Mouse (Mus musculus): ENCODE results near the gene Ccdc42. TPM values are rescaled to one million over a fixed set of nuclear protein-coding genes. Genes with fewer than 3 reads are reported as not detected.

Ccdc42 gene
- polyA plus RNA-seq, 1 experiment from 2014 or later, result 0.32 TPM

GRCm38 (mm10) chr11:68623225-68623870 lies 36.5 kb downstream of the Ccdc42 start:
- peak; percentile 93 for ATAC-seq (replicated peaks; ENCODE audit: low FRiP score, low TSS enrichment, low read depth)
- Histone ChIP-seq H3K27ac (ENCODE audit: low read depth) (peak overlapping the region; percentile 89), H3K9ac (ENCODE audit: low read length) (no peak overlapping the region), H3K4me3 (ENCODE audit: low read depth, low read length) (peak overlapping the region; percentile 8; the same call in 1 of the 2 replicates), H3K27me3 (replicated peaks; ENCODE audit: control insufficient read depth, insufficient read depth, low read length) (no peaks in the 10 kb centered on the region), H3K4me1 (replicated peaks; ENCODE audit: control insufficient read depth, insufficient read depth, low read length) (peaks cover 18% of the 10 kb centered on the region), H3K9me3 (ENCODE audit: control insufficient read depth, low read length) (no peaks in the 10 kb centered on the region), H3K4me2 (ENCODE audit: low read length) (peak overlapping the region; percentile 46), H3K36me3 (ENCODE audit: control insufficient read depth, insufficient read depth, low read length) (no peaks in the 10 kb centered on the region)
- DNase-seq (ENCODE audit: low spot score), result peak; percentile 86
- WGBS, result under 1% methylated on average over 14 of the region's 14 CpGs

- peak overlapping the region; percentile 46 for H3K4me2 ChIP-seq (ENCODE audit: low read length)
- no peak overlapping the region for H3K9ac ChIP-seq (ENCODE audit: low read length)
- no peaks in the 10 kb centered on the region for H3K36me3 ChIP-seq (ENCODE audit: control insufficient read depth, insufficient read depth, low read length)
- DNase-seq (ENCODE audit: low spot score), result no peak
- no peak overlapping the region for H3K4me3 ChIP-seq (ENCODE audit: low read depth, low read length)
- peak overlapping the region; percentile 89 for H3K27ac ChIP-seq (ENCODE audit: low read depth)
- H3K4me1 ChIP-seq (replicated peaks; ENCODE audit: control insufficient read depth, insufficient read depth, low read length), result peaks cover 18% of the 10 kb centered on the region
- WGBS, result 4% methylated on average over 5 of the region's 5 CpGs
- H3K9me3 ChIP-seq (ENCODE audit: control insufficient read depth, low read length), result no peaks in the 10 kb centered on the region
- H3K27me3 ChIP-seq (replicated peaks; ENCODE audit: control insufficient read depth, insufficient read depth, low read length), result no peaks in the 10 kb centered on the region
- ATAC-seq (replicated peaks; ENCODE audit: low FRiP score, low TSS enrichment, low read depth), result peak; percentile 41
Measured at GRCm38 (mm10) chr11:68623871-68624258, 37.0 kb downstream of the Ccdc42 start.

GRCm38 (mm10) chr11:68631611-68632316 lies 44.9 kb downstream of the Ccdc42 start:
- WGBS, result 81% methylated on average over 17 of the region's 17 CpGs
- DNase-seq (ENCODE audit: low spot score) (no peak), ATAC-seq (replicated peaks; ENCODE audit: low FRiP score, low TSS enrichment, low read depth) (no peak)
- Histone ChIP-seq H3K27me3 (replicated peaks; ENCODE audit: control insufficient read depth, insufficient read depth, low read length) (no peaks in the 10 kb centered on the region), H3K4me2 (ENCODE audit: low read length) (no peak overlapping the region), H3K9me3 (ENCODE audit: control insufficient read depth, low read length) (no peaks in the 10 kb centered on the region), H3K9ac (ENCODE audit: low read length) (no peak overlapping the region), H3K36me3 (ENCODE audit: control insufficient read depth, insufficient read depth, low read length) (no peaks in the 10 kb centered on the region), H3K27ac (ENCODE audit: low read depth) (no peak overlapping the region), H3K4me3 (ENCODE audit: low read depth, low read length) (no peak overlapping the region), H3K4me1 (replicated peaks; ENCODE audit: control insufficient read depth, insufficient read depth, low read length) (no peaks in the 10 kb centered on the region)

GRCm38 (mm10) chr11:68637861-68638615 lies 51.2 kb downstream of the Ccdc42 start:
- Histone ChIP-seq H3K4me3 (ENCODE audit: low read depth, low read length) (no peak overlapping the region), H3K36me3 (ENCODE audit: control insufficient read depth, insufficient read depth, low read length) (no peaks in the 10 kb centered on the region), H3K9ac (ENCODE audit: low read length) (no peak overlapping the region), H3K4me1 (replicated peaks; ENCODE audit: control insufficient read depth, insufficient read depth, low read length) (peaks cover 10% of the 10 kb centered on the region), H3K27me3 (replicated peaks; ENCODE audit: control insufficient read depth, insufficient read depth, low read length) (no peaks in the 10 kb centered on the region), H3K9me3 (ENCODE audit: control insufficient read depth, low read length) (no peaks in the 10 kb centered on the region), H3K27ac (ENCODE audit: low read depth) (peak overlapping the region; percentile 75), H3K4me2 (ENCODE audit: low read length) (no peak overlapping the region)
- 20% methylated on average over 10 of the region's 10 CpGs for WGBS
- peak; percentile 40; the same call in 1 of the 2 replicates for ATAC-seq (replicated peaks; ENCODE audit: low FRiP score, low TSS enrichment, low read depth)
- DNase-seq (ENCODE audit: low spot score), result no peak

- no peak overlapping the region for H3K4me2 ChIP-seq (ENCODE audit: low read length)
- H3K36me3 ChIP-seq (ENCODE audit: control insufficient read depth, insufficient read depth, low read length), result no peaks in the 10 kb centered on the region
- no peak overlapping the region for H3K4me3 ChIP-seq (ENCODE audit: low read depth, low read length)
- DNase-seq (ENCODE audit: low spot score), result no peak
- no peak overlapping the region for H3K27ac ChIP-seq (ENCODE audit: low read depth)
- peaks cover 10% of the 10 kb centered on the region for H3K4me1 ChIP-seq (replicated peaks; ENCODE audit: control insufficient read depth, insufficient read depth, low read length)
- no peak overlapping the region for H3K9ac ChIP-seq (ENCODE audit: low read length)
- H3K27me3 ChIP-seq (replicated peaks; ENCODE audit: control insufficient read depth, insufficient read depth, low read length), result no peaks in the 10 kb centered on the region
- no peaks in the 10 kb centered on the region for H3K9me3 ChIP-seq (ENCODE audit: control insufficient read depth, low read length)
- WGBS, result 77% methylated on average over 5 of the region's 5 CpGs
- ATAC-seq (replicated peaks; ENCODE audit: low FRiP score, low TSS enrichment, low read depth), result no peak
Measured at GRCm38 (mm10) chr11:68641361-68641760, 54.5 kb downstream of the Ccdc42 start.

- Histone ChIP-seq H3K9me3 (ENCODE audit: control insufficient read depth, low read length) (no peaks in the 10 kb centered on the region), H3K27ac (ENCODE audit: low read depth) (no peak overlapping the region), H3K4me3 (ENCODE audit: low read depth, low read length) (no peak overlapping the region), H3K4me1 (replicated peaks; ENCODE audit: control insufficient read depth, insufficient read depth, low read length) (no peaks in the 10 kb centered on the region; the same call in 1 of the 2 replicates), H3K36me3 (ENCODE audit: control insufficient read depth, insufficient read depth, low read length) (no peaks in the 10 kb centered on the region), H3K27me3 (replicated peaks; ENCODE audit: control insufficient read depth, insufficient read depth, low read length) (no peaks in the 10 kb centered on the region), H3K9ac (ENCODE audit: low read length) (no peak overlapping the region), H3K4me2 (ENCODE audit: low read length) (no peak overlapping the region)
- ATAC-seq (replicated peaks; ENCODE audit: low FRiP score, low TSS enrichment, low read depth) (no peak), DNase-seq (ENCODE audit: low spot score) (no peak)
- 61% methylated on average over 6 of the region's 6 CpGs for WGBS
Measured at GRCm38 (mm10) chr11:68644781-68645180, 58.0 kb downstream of the Ccdc42 start.

Other genes starting within 250 kb of the Ccdc42 start
- 6.2 and 6.7 TPM in 2 replicates for gene Ntn1, start 186.2 kb upstream of the Ccdc42 start, polyA plus RNA-seq (2014; fragmentation: Nextera tagmentation; extraction: Ambion mirVana)
- gene Pik3r5, start 154.9 kb upstream of the Ccdc42 start, polyA plus RNA-seq (2014; fragmentation: Nextera tagmentation; extraction: Ambion mirVana), result 0.61 and 0.78 TPM in 2 replicates
- 2.8 and 3.3 TPM in 2 replicates for gene Pik3r6, start 84.0 kb upstream of the Ccdc42 start, polyA plus RNA-seq (2014; fragmentation: Nextera tagmentation; extraction: Ambion mirVana)
- 1.7 and 2.2 TPM in 2 replicates for gene Mfsd6l, start 30.8 kb upstream of the Ccdc42 start, polyA plus RNA-seq (2014; fragmentation: Nextera tagmentation; extraction: Ambion mirVana)
- gene Myh10, start 104.5 kb downstream of the Ccdc42 start, polyA plus RNA-seq (2014; fragmentation: Nextera tagmentation; extraction: Ambion mirVana), result 108 and 116 TPM in 2 replicates